Mouse (Mus musculus): Measurements from ENCODE around the gene Mgst3.
A peak's percentile ranks its signal among the peaks of the same experiment; 100 is the strongest.

Mgst3 gene

DNA sequence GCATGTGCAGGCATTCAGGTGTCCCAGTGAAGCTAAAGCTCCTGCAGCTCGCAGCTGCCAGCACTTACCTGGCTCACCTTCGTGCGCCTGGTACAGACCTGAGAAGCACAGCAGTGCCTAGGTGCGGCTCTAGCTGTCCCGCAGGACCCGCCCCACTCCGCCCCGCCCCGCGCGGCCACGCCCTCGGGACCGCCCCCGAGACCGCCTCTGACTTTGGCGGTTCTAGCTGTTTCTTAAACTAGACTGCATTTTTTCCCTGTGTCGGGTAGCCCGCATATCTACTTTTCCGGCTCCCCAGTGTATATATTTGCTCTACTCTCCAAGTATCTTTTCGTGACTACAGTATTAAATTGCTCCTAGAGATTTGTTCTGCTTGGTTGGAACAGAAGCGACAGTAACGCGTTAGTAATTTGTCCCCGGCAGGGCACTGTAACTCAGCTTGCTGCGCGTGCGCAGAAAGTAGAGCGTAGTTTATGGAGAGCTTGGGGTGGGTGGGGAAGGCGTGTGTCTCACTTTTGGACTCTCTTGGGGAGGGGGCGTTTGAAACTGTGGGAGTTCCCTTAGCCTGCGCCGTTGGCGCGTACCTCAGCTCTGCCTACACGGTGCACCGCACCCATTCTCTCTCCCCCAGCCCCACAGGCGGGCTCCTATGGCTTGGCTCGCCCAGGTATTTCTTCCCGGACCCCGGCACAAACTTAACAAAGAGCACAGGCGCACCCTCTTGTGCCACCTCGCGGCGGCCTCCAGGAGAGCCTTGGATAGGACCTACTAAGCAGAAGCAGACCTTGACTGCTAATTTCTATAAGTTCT, at the start of gene Mgst3:
TSS of gene Mgst3 (minus strand) at position 159 of the 810 bp plus-strand sequence.
- DNase-seq, result peak; percentile 98 to 99

DNA sequence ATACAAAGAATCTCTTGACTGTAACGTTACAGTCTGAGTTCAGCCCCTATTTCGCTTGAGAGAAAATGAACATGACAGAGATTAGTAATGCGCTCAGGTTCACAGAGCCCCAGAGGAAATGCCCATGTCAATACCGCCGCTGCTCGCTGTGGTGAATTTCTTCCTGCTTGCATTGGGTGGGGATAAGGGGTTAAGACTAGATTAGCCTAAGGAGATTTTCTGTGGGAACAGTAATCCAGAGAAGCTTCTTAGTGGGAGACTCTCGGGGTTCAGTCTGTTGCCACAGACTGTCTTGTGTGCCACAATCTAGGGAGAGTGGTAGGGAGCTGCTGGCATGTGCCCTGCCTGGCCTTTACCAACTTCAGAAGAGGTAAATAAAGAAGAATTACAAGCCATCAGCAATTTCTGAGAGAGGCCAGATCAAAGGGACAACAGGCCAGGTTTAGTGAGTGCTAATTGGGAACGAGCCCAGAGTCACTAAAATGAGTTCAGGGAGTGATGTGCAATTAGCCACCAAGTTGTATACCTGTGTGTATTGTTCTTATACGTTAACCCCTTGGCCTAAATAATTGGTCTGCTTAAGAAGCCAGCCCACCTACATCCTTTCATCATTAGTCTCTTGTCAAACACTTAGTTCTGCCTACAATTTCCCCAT, 44.7 kb upstream of the Mgst3 start:
- DNase-seq, result no peak

DNA sequence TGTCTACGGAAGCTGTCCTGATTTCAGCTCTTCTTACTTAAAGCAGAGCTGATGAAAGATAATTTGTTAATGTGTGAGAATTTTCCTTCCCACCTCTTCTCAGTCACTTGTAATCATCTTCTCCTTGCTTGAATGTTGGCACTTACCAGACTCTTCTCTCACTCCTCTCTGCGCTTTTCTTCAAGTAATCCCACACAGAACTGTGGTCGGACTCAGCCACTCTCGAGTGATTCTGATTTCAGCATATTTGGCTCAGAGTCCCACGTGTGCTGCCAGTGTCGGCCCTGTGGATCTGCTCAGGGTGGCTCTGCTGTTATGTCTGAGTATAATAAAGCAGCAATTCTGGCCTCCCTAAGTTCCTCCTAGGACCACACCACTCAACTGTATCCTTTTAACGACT, 43.5 kb upstream of the Mgst3 start:
- DNase-seq, result no peak

- no peak for DNase-seq
Measured at GRCm38 (mm10) chr1:167436186-167436975, 42.7 kb upstream of the Mgst3 start.

GRCm38 (mm10) chr1:167434931-167435330, 41.3 kb upstream of the Mgst3 start:
- no peak for DNase-seq

GRCm38 (mm10) chr1:167430976-167431676, 37.5 kb upstream of the Mgst3 start:
- DNase-seq, result no peak

DNA sequence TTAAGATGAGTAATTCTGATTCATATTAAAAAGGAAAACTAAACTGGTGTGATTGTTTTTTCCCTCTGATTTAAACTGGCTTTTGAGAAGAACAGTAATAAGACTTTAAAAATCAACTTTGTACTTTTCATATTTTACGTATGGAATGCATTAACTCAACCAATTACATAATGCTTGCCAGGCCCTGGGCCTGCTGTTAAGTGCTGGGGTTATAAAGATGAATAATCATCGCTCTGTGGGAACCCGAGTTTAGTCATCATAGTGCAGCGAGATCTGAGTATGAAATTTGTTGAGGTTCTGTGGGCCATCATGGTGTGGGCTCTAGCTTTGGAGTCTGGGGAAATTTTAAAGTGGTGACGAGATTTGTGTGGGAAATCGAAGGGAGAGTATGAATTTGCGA, 33.0 kb upstream of the Mgst3 start:
- DNase-seq, result no peak

DNA sequence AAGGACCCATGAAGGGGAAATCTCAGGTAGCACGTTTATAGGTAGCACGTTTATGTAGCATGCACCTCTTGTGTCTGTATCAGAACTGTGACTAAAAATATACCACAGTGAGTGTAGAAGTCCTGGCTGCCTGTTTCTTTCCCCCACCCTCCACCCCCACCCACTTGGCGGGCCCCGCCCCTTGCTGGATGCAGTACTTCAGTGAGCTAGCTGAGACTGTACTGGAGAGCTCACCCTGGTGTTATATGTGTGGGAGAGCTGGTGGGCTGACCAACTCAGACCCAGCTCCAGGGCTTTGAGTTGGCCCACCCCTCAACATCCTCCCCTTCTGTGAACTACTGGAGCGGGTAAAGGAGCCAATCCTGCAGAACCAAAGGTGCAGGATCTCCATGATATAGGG, 31.9 kb upstream of the Mgst3 start:
- no peak for DNase-seq

GRCm38 (mm10) chr1:167422501-167423240, 29.0 kb upstream of the Mgst3 start:
- no peak for DNase-seq

DNA sequence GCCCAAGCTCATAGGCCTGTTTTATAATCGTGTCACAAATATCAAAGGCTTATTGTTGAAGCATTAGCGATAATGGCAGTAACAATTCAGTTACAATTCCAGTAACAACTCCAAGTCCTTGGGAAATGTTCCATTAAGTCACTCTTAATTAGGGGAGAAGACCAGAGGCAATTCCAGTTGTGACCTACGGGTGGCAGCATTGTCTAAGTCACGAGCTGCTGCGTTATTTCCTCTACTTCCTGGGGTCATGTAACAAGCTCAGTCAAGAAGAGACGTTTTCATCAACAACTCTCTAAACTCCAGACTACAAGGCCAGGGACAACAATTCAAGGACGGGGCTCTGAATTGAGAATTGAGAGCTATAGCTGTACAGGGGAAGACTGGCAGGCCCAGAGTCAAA, 21.2 kb upstream of the Mgst3 start:
- DNase-seq, result peak; percentile 78 to 85

DNA sequence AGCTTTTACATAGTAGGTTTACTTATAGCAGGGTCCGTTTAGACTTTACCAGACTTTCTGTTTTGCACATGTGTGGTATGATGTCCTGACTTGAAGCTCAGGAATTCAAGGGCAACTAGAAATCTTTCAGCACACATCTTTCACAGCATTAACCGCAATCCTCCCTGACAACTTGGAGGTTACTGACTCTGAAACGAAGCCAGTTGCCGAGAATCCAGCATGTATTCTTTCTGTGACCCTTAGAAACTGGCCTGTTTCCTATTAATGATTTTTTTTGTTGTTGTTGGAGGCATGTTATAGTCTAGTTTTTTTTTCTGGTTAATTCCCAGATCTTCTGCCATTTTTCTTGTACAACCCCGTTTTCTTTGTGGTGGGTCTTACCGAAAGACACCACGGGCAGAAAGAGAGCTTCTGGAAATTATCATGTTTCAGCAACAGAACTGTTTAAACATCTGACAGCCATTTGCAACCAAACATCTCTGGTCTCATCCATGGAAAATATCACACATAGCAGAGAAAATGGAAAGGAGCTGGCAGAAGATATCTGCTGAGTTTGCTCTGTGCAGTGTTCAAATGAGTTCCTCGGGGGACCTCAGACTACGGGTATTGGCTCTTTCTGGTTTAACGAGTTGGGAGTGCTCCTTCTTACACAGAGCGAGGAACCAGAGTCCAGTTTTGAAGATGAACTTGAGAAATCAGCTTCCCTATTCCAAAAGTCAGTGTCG, 18.5 kb upstream of the Mgst3 start:
- no peak for DNase-seq

DNA sequence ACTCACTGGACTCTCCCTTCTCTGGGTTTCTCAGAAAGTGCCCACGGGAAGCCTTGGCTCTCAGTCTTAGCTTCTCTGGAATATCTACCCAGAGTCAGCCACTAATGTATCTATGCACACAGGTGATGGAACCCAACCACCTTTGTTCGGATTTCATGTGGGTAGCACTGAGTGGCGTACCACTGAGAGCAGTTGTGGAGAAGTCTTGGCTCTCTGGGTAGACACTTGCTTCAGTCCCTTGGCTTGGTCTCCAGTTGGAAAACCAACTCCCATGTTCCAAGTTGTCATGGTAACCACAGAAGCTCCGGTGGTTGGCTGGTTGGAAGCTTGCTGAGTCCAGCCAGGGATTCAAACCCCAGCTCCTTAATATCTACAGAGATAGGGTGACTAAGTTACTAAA, 16.0 kb upstream of the Mgst3 start:
- DNase-seq, result no peak

DNA sequence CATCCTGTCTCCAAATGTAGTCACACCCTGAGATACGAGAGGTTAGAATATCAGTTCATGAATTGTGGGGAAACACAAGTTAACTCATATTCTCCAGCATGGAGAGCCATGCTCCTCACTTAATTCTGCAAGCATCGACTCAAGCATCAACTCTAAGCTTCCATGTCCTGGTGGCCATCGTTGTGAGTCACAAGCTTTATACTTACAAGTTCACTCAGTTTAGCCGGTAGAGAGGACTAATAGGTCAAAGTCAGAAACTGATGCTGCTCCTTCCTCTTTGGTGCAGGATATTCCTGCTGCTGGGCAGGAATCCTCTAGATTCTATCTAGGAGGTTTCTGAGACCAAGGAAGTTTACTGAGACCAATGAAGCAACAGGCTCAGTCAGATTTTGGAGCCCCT, 11.6 kb upstream of the Mgst3 start:
- DNase-seq, result no peak

GRCm38 (mm10) chr1:167393281-167393680, 360 bp downstream of the Mgst3 start:
- peak in 1 of 2 experiments; percentile 38 for DNase-seq

DNA sequence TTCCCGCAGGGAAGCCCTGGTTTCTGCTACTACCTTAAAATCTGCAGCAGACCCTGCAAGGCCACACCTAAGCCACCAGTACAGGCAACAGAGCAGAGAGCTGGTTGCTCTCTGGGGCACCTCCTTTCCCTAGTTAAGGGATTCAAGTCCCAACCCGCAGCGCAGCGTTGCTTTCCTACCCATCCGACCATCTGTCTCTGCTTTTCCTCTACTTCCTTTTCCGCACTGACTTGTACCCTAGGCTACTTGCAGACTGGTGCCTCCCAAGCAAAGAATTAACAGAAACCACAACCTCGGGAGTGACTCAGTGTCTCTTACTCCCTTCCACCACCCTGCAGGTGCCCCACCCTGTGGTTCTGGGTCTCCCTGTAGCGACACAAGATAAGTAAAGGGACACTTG, 954 bp downstream of the Mgst3 start:
- DNase-seq, result peak; percentile 76

- DNase-seq, result no peak
Measured at GRCm38 (mm10) chr1:167392031-167392640, 1.5 kb downstream of the Mgst3 start.

DNA sequence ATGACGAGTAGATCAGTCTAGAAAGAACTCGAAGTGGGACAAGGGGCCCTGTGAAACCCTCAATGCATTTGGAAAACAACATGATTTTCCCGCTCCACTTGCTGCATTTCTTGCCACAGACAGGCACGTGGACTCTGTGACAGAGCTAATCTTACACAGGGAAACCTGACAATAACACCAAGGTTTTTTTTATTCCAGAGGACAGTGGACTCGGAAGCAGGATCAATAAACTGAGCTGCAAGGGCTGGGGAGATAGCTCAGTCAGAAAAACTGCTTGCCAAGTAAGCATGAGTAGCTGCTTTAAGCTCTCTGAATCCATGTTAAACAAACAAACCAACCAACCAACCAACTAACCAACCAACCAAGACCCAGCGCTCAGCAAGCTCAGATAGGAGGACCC, 2.4 kb downstream of the Mgst3 start:
- DNase-seq, result no peak

GRCm38 (mm10) chr1:167390381-167390780, 3.3 kb downstream of the Mgst3 start:
- DNase-seq, result no peak

DNA sequence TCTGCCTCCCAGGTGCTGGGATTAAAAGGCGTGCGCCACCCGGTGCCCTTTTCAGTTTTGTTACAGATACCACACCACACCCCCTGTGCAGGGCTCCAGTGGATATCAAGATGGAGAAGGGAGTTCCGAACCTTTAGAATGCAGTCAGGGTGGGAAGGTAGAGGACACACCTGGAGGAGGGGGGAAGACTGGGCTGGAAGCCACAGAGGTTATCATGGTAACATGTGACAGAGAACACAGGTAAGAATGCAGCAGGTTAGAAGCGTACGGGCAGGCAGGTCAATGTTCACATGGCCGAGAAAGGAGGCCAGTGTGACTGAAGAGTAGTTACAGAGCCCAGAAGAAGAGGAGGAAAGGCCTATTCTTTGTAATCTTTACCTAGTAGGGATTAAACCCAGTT, 4.1 kb downstream of the Mgst3 start:
- no peak for DNase-seq

- no peak for DNase-seq
Measured at GRCm38 (mm10) chr1:167388571-167388970, 5.1 kb downstream of the Mgst3 start.

DNA sequence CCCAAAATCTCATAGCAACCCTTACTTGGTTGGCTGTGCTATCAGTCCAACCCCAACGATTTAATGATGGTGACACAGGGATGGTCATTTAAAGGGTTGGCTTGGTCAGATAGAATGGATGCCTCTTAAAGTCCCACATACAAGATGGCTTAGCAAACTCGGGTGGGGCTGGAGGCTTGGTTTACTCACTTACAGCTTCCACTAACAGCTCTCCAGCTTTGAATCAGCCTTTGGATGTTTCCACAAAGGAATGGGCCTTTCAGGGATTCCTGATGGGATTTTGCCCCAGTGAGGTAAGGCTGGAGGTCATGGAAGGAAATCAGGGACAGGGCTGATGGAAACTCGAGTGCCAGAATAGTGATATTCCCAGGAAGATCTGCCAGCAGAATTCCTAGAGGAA, 5.8 kb downstream of the Mgst3 start:
- DNase-seq, result no peak
